In genomic region chr5:112050906-112051305, GRCm38 (mm10) we compare ENCODE assay signal across 12 mouse cellular contexts.
DNase-seq lines count a peak whose midpoint lies in the region; ATAC-seq and TF ChIP-seq lines count a peak whose summit lies in the region.
"Had no signal": no experiment of that assay in that cellular context is flagged by ENCODE, and none has a peak within 500 bp of the region (broad histone marks: within the 10 kb centered on the region; RNA-seq: fewer than 3 reads in every experiment).

No protein-coding gene starts in this region.

- H3K4me1 ChIP-seq in hindbrain, embryonic 13.5 days (replicated peaks): peaks cover 18% of the 10 kb centered on the region
- peaks cover 18% of the 10 kb centered on the region; the same call in 1 of the 2 replicates for H3K4me1 ChIP-seq in hindbrain, embryonic 10.5 days (replicated peaks)
- peaks cover 8% of the 10 kb centered on the region for H3K4me1 ChIP-seq in forebrain, postnatal 0 days (ENCODE audit: insufficient read depth)

- H3K36me3 ChIP-seq in hindbrain, embryonic 13.5 days: no peaks in the 10 kb centered on the region
- H3K36me3 ChIP-seq in hindbrain, embryonic 10.5 days: no peaks in the 10 kb centered on the region
- H3K36me3 ChIP-seq in forebrain, postnatal 0 days (ENCODE audit: insufficient read depth): no peaks in the 10 kb centered on the region
- H3K36me3 ChIP-seq: embryonic facial prominence, embryonic 15.5 days had no signal

- H3K4me2 ChIP-seq in hindbrain, embryonic 13.5 days: no peak overlapping the region
- H3K4me2 ChIP-seq in forebrain, postnatal 0 days (ENCODE audit: low read depth): 0 out of 2 replicates have a peak overlapping the region, but pooled peaks have one; percentile 10
- H3K4me2 ChIP-seq: embryonic facial prominence, embryonic 15.5 days had no signal

- peak overlapping the region; percentile 44; the same call in 1 of the 2 replicates for H3K27ac ChIP-seq in hindbrain, embryonic 13.5 days
- H3K27ac ChIP-seq in hindbrain, embryonic 10.5 days: no peak overlapping the region
- 0 out of 2 replicates have a peak overlapping the region, but pooled peaks have one; percentile 50 for H3K27ac ChIP-seq in forebrain, postnatal 0 days (ENCODE audit: low read depth, low read length)
- H3K27ac ChIP-seq: embryonic facial prominence, embryonic 15.5 days; liver, embryonic 14.5 days had no signal

- no peak overlapping the region for H3K9ac ChIP-seq in hindbrain, embryonic 13.5 days
- H3K9ac ChIP-seq in forebrain, postnatal 0 days: no peak overlapping the region
- H3K9ac ChIP-seq: embryonic facial prominence, embryonic 15.5 days; liver, embryonic 14.5 days had no signal

- WGBS in hindbrain, embryonic 13.5 days: 83% methylated on average over 5 of the region's 5 CpGs
- 78% methylated on average over 5 of the region's 5 CpGs for WGBS in hindbrain, embryonic 10.5 days
- 33% methylated on average over 5 of the region's 5 CpGs for WGBS in forebrain, postnatal 0 days

- 0 out of 2 replicates have a peak, but pooled peaks cover 4% of the 10 kb centered on the region for H3K9me3 ChIP-seq in hindbrain, embryonic 13.5 days
- no peaks in the 10 kb centered on the region for H3K9me3 ChIP-seq in hindbrain, embryonic 10.5 days
- no peaks in the 10 kb centered on the region for H3K9me3 ChIP-seq in forebrain, postnatal 0 days (ENCODE audit: low read length)
- H3K9me3 ChIP-seq: embryonic facial prominence, embryonic 15.5 days had no signal

- peak; percentile 33; the same call in 1 of the 2 replicates for ATAC-seq in hindbrain, embryonic 13.5 days (ENCODE audit: low FRiP score)
- 0 out of 2 replicates have a peak, but pooled peaks have one; percentile 32 for ATAC-seq in forebrain, postnatal 0 days
- ATAC-seq in megakaryocyte progenitor cell, adult 5-6 weeks (replicated peaks; ENCODE audit: poor library complexity): no peak

- no peak for TF ChIP-seq CTCF in forebrain, postnatal 0 days (IDR thresholded peaks at IDR 0.05; ENCODE audit: low read depth)

- peaks cover 7% of the 10 kb centered on the region for H3K27me3 ChIP-seq in hindbrain, embryonic 13.5 days
- H3K27me3 ChIP-seq in hindbrain, embryonic 10.5 days (ENCODE audit: insufficient read depth, poor library complexity, severe bottlenecking): no peaks in the 10 kb centered on the region
- H3K27me3 ChIP-seq in forebrain, postnatal 0 days (ENCODE audit: insufficient read depth, low read length): no peaks in the 10 kb centered on the region

- no peak overlapping the region for H3K4me3 ChIP-seq in hindbrain, embryonic 13.5 days
- H3K4me3 ChIP-seq in hindbrain, embryonic 10.5 days: no peak overlapping the region
- H3K4me3 ChIP-seq in forebrain, postnatal 0 days (ENCODE audit: low read depth, low read length): no peak overlapping the region
- H3K4me3 ChIP-seq: embryonic facial prominence, embryonic 15.5 days had no signal

- no peak for DNase-seq in hindbrain, embryonic 10.5 days (ENCODE audit: low spot score)
- peak; percentile 77 for DNase-seq in retina, postnatal 1 day
- DNase-seq in retina, embryonic 14.5 days (ENCODE audit: low spot score): no peak
- peak; percentile 63 for DNase-seq in forebrain, postnatal 0 days
- DNase-seq in right cerebral cortex, postnatal 14 days: peak; percentile 77
- DNase-seq in urinary bladder, postnatal 25 days (ENCODE audit: low spot score): no peak
- DNase-seq: cerebellum, postnatal 25 days; kidney, adult 8-10 months had no signal

Comparison
In these comparisons a context has a peak if more than half of its experiments do, and no peak if none do; other contexts are left out.
1. DNase-seq: peak in retina, postnatal 1 day (single experiment), forebrain, postnatal 0 days (single experiment) and right cerebral cortex, postnatal 14 days (single experiment); none in hindbrain, embryonic 10.5 days (single experiment), retina, embryonic 14.5 days (single experiment) and urinary bladder, postnatal 25 days (single experiment).